Mouse (Mus musculus) frontal cortex, adult 2 months (tissue): Measurements from ENCODE around the gene Bmpr2. TPM values are rescaled to one million over a fixed set of nuclear protein-coding genes. Genes with fewer than 3 reads are reported as not detected.

Source experiments
- DNase-seq, 2 experiments: peaks; one replicate each; pipeline ENCODE4 v3.0.0; 2022; ENCODE audit warnings: low spot score in 1 of 2; ENCODE audit errors: extremely low spot score in 1 of 2
- polyA plus RNA-seq: library from polyadenylated mRNA; depleted of rRNA; stranded (reverse); fragments of >200 nt; gene quantifications from 2 replicates; pipeline ENCODE4 v1.2.3, GENCODE M21; 2012; rRNA removed

Bmpr2 gene
- polyA plus RNA-seq, 1 experiment, result 28.7 TPM

DNA sequence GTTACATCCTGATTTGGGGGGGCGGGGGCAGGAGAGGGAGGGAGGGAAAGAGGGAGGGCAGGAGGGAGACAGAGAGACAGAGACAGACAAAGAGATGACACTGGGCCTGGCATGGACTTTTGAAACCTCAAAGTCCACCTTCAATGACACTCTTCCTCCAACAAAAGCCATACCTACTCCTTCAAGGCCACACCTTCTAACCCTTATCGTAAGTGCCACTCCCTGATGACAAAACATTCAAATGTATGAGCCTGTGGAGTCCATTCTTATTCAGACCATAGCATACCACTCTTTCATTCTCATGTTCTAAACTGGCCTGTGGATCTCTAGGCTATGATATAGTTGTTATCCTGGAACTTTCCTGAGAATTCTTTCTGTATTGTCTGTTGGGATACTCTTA, 161.2 kb downstream of the Bmpr2 start:
- no peak for DNase-seq

DNA sequence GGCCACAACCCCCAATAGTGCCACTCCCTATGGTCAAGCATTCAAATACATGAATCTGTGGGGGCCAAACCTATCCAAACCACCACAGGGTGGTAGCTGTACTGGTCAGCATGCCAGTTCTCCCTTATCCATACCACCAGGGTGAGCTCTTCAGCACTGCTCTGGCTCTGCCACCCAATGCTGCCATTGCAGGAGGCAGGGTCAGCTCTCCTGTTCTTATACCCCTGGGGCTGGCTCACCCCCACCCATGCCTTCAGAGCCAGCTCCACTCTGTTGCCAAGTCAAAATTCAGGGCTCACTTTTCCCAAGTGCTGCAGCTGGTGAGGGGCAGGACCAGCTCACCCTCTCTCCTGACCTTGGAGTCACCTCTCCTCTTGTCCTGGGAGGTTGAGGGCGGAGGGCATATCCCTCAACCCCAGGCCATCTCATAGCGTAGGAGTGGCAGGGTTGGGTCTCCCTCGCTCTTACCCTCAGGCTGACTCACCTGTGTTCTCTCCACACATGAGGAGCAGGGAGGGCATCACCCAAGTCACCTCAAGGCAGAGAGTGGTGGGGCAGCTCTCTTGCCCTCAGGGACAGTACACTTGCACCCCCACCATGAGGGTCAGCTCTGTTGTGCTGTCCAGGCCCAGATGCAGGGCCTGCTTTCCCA, 162.9 kb downstream of the Bmpr2 start:
- DNase-seq, result no peak

DNA sequence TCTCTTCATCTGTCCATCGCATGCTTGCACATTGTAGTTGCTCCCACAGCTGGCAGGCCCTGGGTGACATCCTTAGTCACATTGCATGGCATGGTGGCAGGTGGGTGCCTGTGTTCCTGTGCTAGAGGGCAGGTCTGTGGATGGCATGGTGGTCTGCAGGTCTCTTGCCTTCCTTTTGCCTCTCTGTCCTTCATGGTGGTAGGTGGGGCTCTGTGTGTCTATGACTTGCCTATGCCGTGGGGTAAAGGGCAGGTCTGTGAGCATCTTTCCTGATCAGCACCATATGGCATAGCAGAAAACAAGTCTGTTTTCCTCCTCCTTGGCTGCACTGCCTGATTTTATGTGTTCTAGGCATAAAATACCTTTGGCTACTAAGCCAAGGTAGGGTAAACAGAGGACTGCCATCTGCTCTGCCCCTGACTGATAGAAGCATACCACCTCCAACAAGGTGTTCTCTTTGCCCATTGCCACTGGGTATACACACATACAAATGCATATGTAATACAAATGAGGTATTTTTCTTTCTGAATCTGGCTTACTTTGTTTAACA, 164.0 kb downstream of the Bmpr2 start:
- no peak for DNase-seq

Other genes starting within 250 kb of the Bmpr2 start
- 7.8 and 9.2 TPM in 2 replicates for gene Gm973, start 247.1 kb upstream of the Bmpr2 start, polyA plus RNA-seq
- gene Sumo1, start 92.6 kb upstream of the Bmpr2 start, polyA plus RNA-seq, result 120 and 123 TPM in 2 replicates
- gene Nop58, start 78.4 kb upstream of the Bmpr2 start, polyA plus RNA-seq, result 20.2 and 25.2 TPM in 2 replicates
- gene Fam117b, start 149.6 kb downstream of the Bmpr2 start, polyA plus RNA-seq, result 27.2 and 28.2 TPM in 2 replicates